Mouse (Mus musculus) cerebellum, postnatal 36 days (tissue): ENCODE results near the gene Rnf40.

Experiments used
- DNase-seq, 2 experiments: peaks; one replicate each; pipeline ENCODE4 v3.0.0; 2021 to 2022; ENCODE audit warnings: mixed read lengths in 2 of 2

The Rnf40 gene

GRCm38 (mm10) chr7:127652050-127652449, 63.5 kb downstream of the Rnf40 start:
- no peak for DNase-seq

- DNase-seq = no peak
These were observed 65.8 kb downstream of the Rnf40 start for GRCm38 (mm10) chr7:127654318-127654717.
